Mouse (Mus musculus): Measurements from ENCODE around the gene Sin3b. TPM values are rescaled to one million over a fixed set of nuclear protein-coding genes. Genes with fewer than 3 reads are reported as not detected.
"Not testable (repeated sequence)": the region's sequence is repeated elsewhere in the genome, so short reads cannot be mapped to it uniquely, and the experiment has no call there.

Sin3b gene
- polyA plus RNA-seq, 1 experiment from 2014 or later, result 153 TPM

DNA sequence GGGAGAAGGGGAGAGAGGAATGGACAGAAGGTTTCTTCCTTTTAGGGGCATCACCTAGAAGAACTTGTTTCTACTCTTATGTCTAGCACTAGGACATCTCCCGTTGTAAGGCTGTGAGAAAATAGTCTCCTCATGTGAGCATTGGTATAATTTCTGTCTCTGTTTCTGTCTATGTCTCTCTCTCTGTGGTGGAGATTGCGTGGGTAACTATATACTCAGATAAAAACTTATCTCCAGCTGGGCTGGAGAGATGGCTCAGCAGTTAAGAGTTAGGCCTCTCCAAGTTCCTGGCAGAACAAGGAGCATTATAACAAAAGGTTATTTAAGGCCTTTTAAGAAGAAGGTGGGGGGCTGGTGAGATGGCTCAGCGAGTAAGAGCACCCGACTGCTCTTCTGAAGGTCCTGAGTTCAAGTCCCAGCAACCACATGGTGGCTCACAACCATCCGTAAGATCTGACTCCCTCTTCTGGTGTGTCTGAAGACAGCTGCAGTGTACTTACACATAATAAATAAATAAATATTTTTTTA is 39.4 kb upstream of the Sin3b start:
- H3K9ac ChIP-seq (ENCODE audit: low read depth, low read length); ATAC-seq (replicated peaks; ENCODE audit: insufficient number of reproducible peaks, low FRiP score, low TSS enrichment); H3K4me3 ChIP-seq (ENCODE audit: low read depth, low read length); H3K9me3 ChIP-seq (replicated peaks; ENCODE audit: control insufficient read depth, low read length); H3K27ac ChIP-seq (ENCODE audit: low read depth, low read length); H3K4me2 ChIP-seq; H3K36me3 ChIP-seq (ENCODE audit: control insufficient read depth, insufficient read depth, low read length); H3K27me3 ChIP-seq (ENCODE audit: control insufficient read depth, insufficient read depth, low read length); H3K4me1 ChIP-seq (ENCODE audit: control insufficient read depth, insufficient read depth, low read length): not testable (repeated sequence)
- WGBS (ENCODE audit: insufficient replicate concordance), result 83% methylated on average over 5 of the region's 5 CpGs

DNA sequence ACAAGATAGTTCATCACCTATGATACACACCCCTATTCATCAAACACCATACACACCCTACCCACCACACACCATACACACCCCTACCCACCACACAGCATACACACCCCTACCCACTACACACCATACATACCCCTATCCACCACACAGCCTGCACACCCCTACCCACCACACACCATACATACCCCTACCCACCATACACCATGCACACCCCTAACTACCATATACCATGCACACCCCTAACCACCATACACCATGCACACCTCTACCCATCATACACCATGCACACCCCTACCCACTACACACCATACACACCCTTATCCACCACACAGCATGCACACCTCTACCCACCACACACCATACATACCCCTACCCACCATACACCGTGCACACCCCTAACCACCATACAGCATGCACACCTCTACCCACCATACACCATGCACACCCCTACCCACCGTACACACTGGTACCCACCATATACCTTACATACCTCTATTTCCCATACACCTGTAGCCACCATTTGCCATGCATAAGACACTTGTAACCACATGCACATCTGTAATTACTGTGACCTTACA is 24.6 kb upstream of the Sin3b start:
- H3K27ac ChIP-seq (ENCODE audit: low read depth, low read length), result no peak overlapping the region
- no peak overlapping the region for H3K9ac ChIP-seq (ENCODE audit: low read depth, low read length)
- no peaks in the 10 kb centered on the region for H3K9me3 ChIP-seq (replicated peaks; ENCODE audit: control insufficient read depth, low read length)
- no peaks in the 10 kb centered on the region for H3K27me3 ChIP-seq (ENCODE audit: control insufficient read depth, insufficient read depth, low read length)
- H3K4me1 ChIP-seq (ENCODE audit: control insufficient read depth, insufficient read depth, low read length), result no peaks in the 10 kb centered on the region
- H3K36me3 ChIP-seq (ENCODE audit: control insufficient read depth, insufficient read depth, low read length), result no peaks in the 10 kb centered on the region
- no peak for ATAC-seq (replicated peaks; ENCODE audit: insufficient number of reproducible peaks, low FRiP score, low TSS enrichment)
- no peak overlapping the region for H3K4me2 ChIP-seq
- WGBS (ENCODE audit: insufficient replicate concordance), result 90% methylated on average over 2 of the region's 2 CpGs
- H3K4me3 ChIP-seq (ENCODE audit: low read depth, low read length), result no peak overlapping the region

DNA sequence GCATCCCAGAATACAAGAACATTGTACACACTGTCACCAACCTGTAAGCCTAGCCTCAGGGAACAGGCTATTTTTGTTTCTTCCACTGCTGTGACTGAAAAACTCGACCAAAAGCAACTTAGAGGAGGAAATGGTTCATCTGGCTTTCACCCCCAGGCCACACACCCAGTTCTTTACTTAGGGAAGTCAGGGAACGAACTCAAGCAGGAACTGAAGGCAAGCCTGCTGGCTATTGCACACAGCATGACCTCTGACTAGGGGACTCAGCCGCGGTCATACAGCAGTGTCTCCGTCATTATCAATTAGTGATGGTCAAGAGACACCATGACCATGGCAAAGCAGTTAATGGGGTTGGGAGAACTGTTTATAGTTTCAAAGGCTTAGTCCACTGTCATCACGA is 10.5 kb upstream of the Sin3b start:
- Histone ChIP-seq H3K4me1 (ENCODE audit: control insufficient read depth, insufficient read depth, low read length) (no peaks in the 10 kb centered on the region), H3K4me2 (no peak overlapping the region), H3K9me3 (replicated peaks; ENCODE audit: control insufficient read depth, low read length) (no peaks in the 10 kb centered on the region), H3K36me3 (ENCODE audit: control insufficient read depth, insufficient read depth, low read length) (no peaks in the 10 kb centered on the region), H3K27ac (ENCODE audit: low read depth, low read length) (no peak overlapping the region), H3K27me3 (ENCODE audit: control insufficient read depth, insufficient read depth, low read length) (no peaks in the 10 kb centered on the region), H3K9ac (ENCODE audit: low read depth, low read length) (no peak overlapping the region), H3K4me3 (ENCODE audit: low read depth, low read length) (no peak overlapping the region)
- no peak for ATAC-seq (replicated peaks; ENCODE audit: insufficient number of reproducible peaks, low FRiP score, low TSS enrichment)
- 59% methylated on average over 6 of the region's 6 CpGs for WGBS (ENCODE audit: insufficient replicate concordance)

DNA sequence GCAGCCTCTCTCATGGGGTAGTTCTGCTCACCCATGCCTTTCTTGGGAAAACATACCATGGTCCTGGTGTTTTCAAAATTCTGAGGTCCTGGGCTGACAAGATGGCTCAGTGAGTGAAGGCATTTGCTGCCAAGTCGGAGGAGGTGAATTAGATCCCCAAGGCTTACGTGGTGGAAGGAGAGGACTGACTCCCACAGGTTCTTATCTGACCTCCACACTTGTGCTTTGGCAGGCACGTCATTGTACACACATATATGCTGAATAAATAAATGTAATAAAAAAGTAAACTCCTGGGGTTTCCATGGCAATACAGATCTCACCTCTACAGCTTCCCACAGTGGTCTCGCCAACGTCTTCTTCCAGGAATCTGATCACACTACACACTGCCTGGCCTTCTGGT is 6.5 kb upstream of the Sin3b start:
- 71% methylated on average over 5 of the region's 5 CpGs for WGBS (ENCODE audit: insufficient replicate concordance)
- Histone ChIP-seq H3K27me3 (ENCODE audit: control insufficient read depth, insufficient read depth, low read length) (no peaks in the 10 kb centered on the region), H3K4me1 (ENCODE audit: control insufficient read depth, insufficient read depth, low read length) (no peaks in the 10 kb centered on the region), H3K36me3 (ENCODE audit: control insufficient read depth, insufficient read depth, low read length) (no peaks in the 10 kb centered on the region), H3K9me3 (replicated peaks; ENCODE audit: control insufficient read depth, low read length) (no peaks in the 10 kb centered on the region), H3K27ac (ENCODE audit: low read depth, low read length) (no peak overlapping the region), H3K4me2 (no peak overlapping the region), H3K9ac (ENCODE audit: low read depth, low read length) (no peak overlapping the region), H3K4me3 (ENCODE audit: low read depth, low read length) (no peak overlapping the region)
- ATAC-seq (replicated peaks; ENCODE audit: insufficient number of reproducible peaks, low FRiP score, low TSS enrichment), result no peak

DNA sequence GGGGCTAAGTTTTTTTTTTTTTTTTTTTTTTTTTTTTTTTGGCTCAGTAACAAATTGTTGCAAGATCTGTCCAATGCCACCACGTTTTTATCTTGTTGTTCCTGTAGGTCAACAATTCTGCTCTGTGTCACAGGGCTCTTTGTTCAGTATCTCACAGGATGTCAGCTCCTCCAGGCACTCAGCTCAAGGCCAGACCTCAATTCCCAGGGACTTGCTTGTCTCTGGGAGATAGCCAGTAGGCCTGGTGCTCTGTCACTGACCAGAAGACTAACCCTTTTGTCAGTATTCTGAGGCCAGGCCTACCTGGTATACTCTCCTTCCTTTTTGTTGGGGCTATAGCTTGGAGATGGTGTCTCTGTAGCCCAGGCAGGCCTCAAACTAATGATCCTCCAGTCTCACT is 2.5 kb upstream of the Sin3b start:
- Histone ChIP-seq H3K27ac (ENCODE audit: low read depth, low read length) (no peak overlapping the region), H3K4me3 (ENCODE audit: low read depth, low read length) (no peak overlapping the region), H3K36me3 (ENCODE audit: control insufficient read depth, insufficient read depth, low read length) (peaks cover 1% of the 10 kb centered on the region; the same call in 1 of the 2 replicates), H3K4me1 (ENCODE audit: control insufficient read depth, insufficient read depth, low read length) (peaks cover 5% of the 10 kb centered on the region; the same call in 1 of the 2 replicates), H3K27me3 (ENCODE audit: control insufficient read depth, insufficient read depth, low read length) (no peaks in the 10 kb centered on the region), H3K9me3 (replicated peaks; ENCODE audit: control insufficient read depth, low read length) (no peaks in the 10 kb centered on the region), H3K9ac (ENCODE audit: low read depth, low read length) (no peak overlapping the region), H3K4me2 (no peak overlapping the region)
- ATAC-seq (replicated peaks; ENCODE audit: insufficient number of reproducible peaks, low FRiP score, low TSS enrichment), result no peak
- 23% methylated on average over 1 of the region's 1 CpGs for WGBS (ENCODE audit: insufficient replicate concordance)

DNA sequence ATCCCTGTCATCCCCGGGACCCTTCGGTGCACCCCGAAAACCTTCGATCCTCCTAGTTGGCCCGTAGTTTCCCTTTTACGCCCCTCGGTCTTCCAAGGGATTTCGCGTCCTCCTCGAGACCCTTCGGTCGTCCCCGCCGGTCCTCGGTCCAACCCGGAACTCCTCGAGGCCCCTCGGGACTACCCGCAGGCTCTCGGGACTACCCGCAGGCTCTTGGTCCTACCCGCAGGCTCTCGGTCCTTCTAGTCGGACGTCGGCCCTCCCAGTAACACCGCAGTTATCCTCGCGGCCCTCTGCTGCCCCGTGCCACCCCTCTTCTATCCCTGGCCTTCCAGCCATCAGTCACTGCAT is 541 bp downstream of the Sin3b start:
- H3K4me1 ChIP-seq (ENCODE audit: control insufficient read depth, insufficient read depth, low read length), result peaks cover 5% of the 10 kb centered on the region; the same call in 1 of the 2 replicates
- no peaks in the 10 kb centered on the region for H3K9me3 ChIP-seq (replicated peaks; ENCODE audit: control insufficient read depth, low read length)
- H3K27me3 ChIP-seq (ENCODE audit: control insufficient read depth, insufficient read depth, low read length), result no peaks in the 10 kb centered on the region
- peak overlapping the region; percentile 97 for H3K4me3 ChIP-seq (ENCODE audit: low read depth, low read length)
- WGBS (ENCODE audit: insufficient replicate concordance), result under 1% methylated on average over 30 of the region's 30 CpGs
- H3K27ac ChIP-seq (ENCODE audit: low read depth, low read length), result no peak overlapping the region
- ATAC-seq (replicated peaks; ENCODE audit: insufficient number of reproducible peaks, low FRiP score, low TSS enrichment), result no peak
- H3K9ac ChIP-seq (ENCODE audit: low read depth, low read length), result peak overlapping the region; percentile 98
- H3K4me2 ChIP-seq, result peak overlapping the region; percentile 96
- peaks cover 23% of the 10 kb centered on the region for H3K36me3 ChIP-seq (ENCODE audit: control insufficient read depth, insufficient read depth, low read length)

GRCm38 (mm10) chr8:72728636-72729035 is 5.6 kb downstream of the Sin3b start:
- Histone ChIP-seq H3K27me3 (ENCODE audit: control insufficient read depth, insufficient read depth, low read length) (no peaks in the 10 kb centered on the region), H3K27ac (ENCODE audit: low read depth, low read length) (no peak overlapping the region), H3K4me3 (ENCODE audit: low read depth, low read length) (no peak overlapping the region), H3K36me3 (ENCODE audit: control insufficient read depth, insufficient read depth, low read length) (peaks cover 62% of the 10 kb centered on the region), H3K9ac (ENCODE audit: low read depth, low read length) (no peak overlapping the region), H3K9me3 (replicated peaks; ENCODE audit: control insufficient read depth, low read length) (no peaks in the 10 kb centered on the region), H3K4me1 (ENCODE audit: control insufficient read depth, insufficient read depth, low read length) (peaks cover 5% of the 10 kb centered on the region; the same call in 1 of the 2 replicates), H3K4me2 (no peak overlapping the region)
- ATAC-seq (replicated peaks; ENCODE audit: insufficient number of reproducible peaks, low FRiP score, low TSS enrichment), result no peak
- WGBS (ENCODE audit: insufficient replicate concordance), result 90% methylated on average over 1 of the region's 1 CpGs

GRCm38 (mm10) chr8:72735001-72735400 is 11.9 kb downstream of the Sin3b start:
- Histone ChIP-seq H3K27ac (ENCODE audit: low read depth, low read length) (0 out of 2 replicates have a peak overlapping the region, but pooled peaks have one; percentile 22), H3K4me1 (ENCODE audit: control insufficient read depth, insufficient read depth, low read length) (no peaks in the 10 kb centered on the region), H3K27me3 (ENCODE audit: control insufficient read depth, insufficient read depth, low read length) (no peaks in the 10 kb centered on the region), H3K4me2 (no peak overlapping the region), H3K36me3 (ENCODE audit: control insufficient read depth, insufficient read depth, low read length) (peaks cover 54% of the 10 kb centered on the region), H3K9ac (ENCODE audit: low read depth, low read length) (no peak overlapping the region), H3K4me3 (ENCODE audit: low read depth, low read length) (no peak overlapping the region), H3K9me3 (replicated peaks; ENCODE audit: control insufficient read depth, low read length) (no peaks in the 10 kb centered on the region)
- 69% methylated on average over 5 of the region's 5 CpGs for WGBS (ENCODE audit: insufficient replicate concordance)
- peak; percentile 16; the same call in 1 of the 2 replicates for ATAC-seq (replicated peaks; ENCODE audit: insufficient number of reproducible peaks, low FRiP score, low TSS enrichment)

DNA sequence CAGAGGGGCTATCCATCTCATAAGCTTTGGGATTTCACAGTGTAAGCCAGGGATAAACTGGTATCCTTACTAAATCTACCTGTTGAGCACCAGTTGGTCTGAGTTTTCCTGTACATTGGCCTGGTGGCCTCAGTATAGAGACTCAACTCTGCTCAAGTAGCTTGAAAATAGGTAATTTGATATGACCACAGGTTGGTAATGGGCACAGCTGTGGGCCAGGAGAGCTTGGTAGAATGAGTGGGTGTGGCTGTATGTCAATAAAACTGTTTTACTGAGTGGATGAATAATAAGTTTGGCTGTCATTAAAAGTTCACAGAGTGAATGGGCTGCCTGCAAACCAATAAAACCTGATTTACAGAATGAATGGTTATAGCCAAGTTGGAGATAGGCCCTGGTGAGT is 13.8 kb downstream of the Sin3b start:
- Histone ChIP-seq H3K9me3 (replicated peaks; ENCODE audit: control insufficient read depth, low read length) (no peaks in the 10 kb centered on the region), H3K4me3 (ENCODE audit: low read depth, low read length) (no peak overlapping the region), H3K36me3 (ENCODE audit: control insufficient read depth, insufficient read depth, low read length) (peaks cover 40% of the 10 kb centered on the region), H3K9ac (ENCODE audit: low read depth, low read length) (no peak overlapping the region), H3K27me3 (ENCODE audit: control insufficient read depth, insufficient read depth, low read length) (no peaks in the 10 kb centered on the region), H3K27ac (ENCODE audit: low read depth, low read length) (no peak overlapping the region), H3K4me2 (no peak overlapping the region), H3K4me1 (ENCODE audit: control insufficient read depth, insufficient read depth, low read length) (no peaks in the 10 kb centered on the region)
- ATAC-seq (replicated peaks; ENCODE audit: insufficient number of reproducible peaks, low FRiP score, low TSS enrichment), result no peak

Measured in heart, embryonic 11.5 days (tissue).